Mouse (Mus musculus) neural tube, embryonic 15.5 days (tissue): ENCODE data around the gene Hbb-y. TPM values are rescaled to one million over a fixed set of nuclear protein-coding genes. Genes with fewer than 3 reads are reported as not detected.
"Not testable (repeated sequence)": the region's sequence is repeated elsewhere in the genome, so short reads cannot be mapped to it uniquely, and the experiment has no call there.

Experiments used
- ATAC-seq: fragments of 200-750 bp; cut with Nextera tagmentation; 2 replicates; pipeline ENCODE4 v1.8.0; 2017; ENCODE audit warnings: mild to moderate bottlenecking, moderate TSS enrichment, moderate library complexity; ENCODE audit not compliant: low FRiP score
- H3K27ac ChIP-seq: fragments of 300-500 bp; sonication (generic); replicated peaks from 2 replicates; pipeline ENCODE4 v1.5.1; 2015; ENCODE audit warnings: mild to moderate bottlenecking, inconsistent platforms
- H3K27me3 ChIP-seq: fragments of 300-500 bp; sonication (generic); replicated peaks from 2 replicates; pipeline ENCODE4 v1.6.1; 2015; ENCODE audit warnings: inconsistent platforms
- H3K36me3 ChIP-seq: fragments of 300-500 bp; sonication (generic); 2 replicates; pipeline ENCODE4 v1.6.1; 2015; ENCODE audit warnings: inconsistent platforms
- H3K4me1 ChIP-seq: fragments of 300-500 bp; sonication (generic); 2 replicates; pipeline ENCODE4 v1.6.1; 2015; ENCODE audit warnings: inconsistent platforms
- H3K4me2 ChIP-seq: fragments of 300-500 bp; sonication (generic); 2 replicates; pipeline ENCODE4 v1.6.1; 2015; ENCODE audit warnings: inconsistent platforms, mild to moderate bottlenecking, moderate library complexity
- H3K4me3 ChIP-seq: fragments of 300-500 bp; sonication (generic); replicated peaks from 2 replicates; pipeline ENCODE4 v1.5.1; 2015; ENCODE audit warnings: mild to moderate bottlenecking, inconsistent platforms
- H3K9ac ChIP-seq: fragments of 300-500 bp; sonication (generic); replicated peaks from 2 replicates; pipeline ENCODE4 v1.6.1; 2015; ENCODE audit warnings: mild to moderate bottlenecking, inconsistent platforms
- H3K9me3 ChIP-seq: fragments of 300-500 bp; sonication (generic); replicated peaks from 2 replicates; pipeline ENCODE4 v1.6.1; 2016; ENCODE audit warnings: inconsistent platforms
- WGBS: fragments of 180-500 bp; shearing (Covaris S2); methylation state at CpG from one replicate; pipeline ENCODE4 v1.1.7; 2015; ENCODE audit warnings: mixed read lengths; 5-methylcytosine and 5-hydroxymethylcytosine counted together
- polyA plus RNA-seq: library from polyadenylated mRNA; unstranded; fragments of >200 nt; fragmentation: Nextera tagmentation; extraction: Ambion mirVana; gene quantifications from 2 replicates; pipeline ENCODE4 v1.2.1, GENCODE M21; 2015

The Hbb-y gene
- polyA plus RNA-seq, 1 experiment from 2014 or later = 250 TPM

GRCm38 (mm10) chr7:103844525-103845325 lies 8.3 kb downstream of the Hbb-y start:
- no peaks in the 10 kb centered on the region for H3K36me3 ChIP-seq
- WGBS = 63% methylated on average over 2 of the region's 2 CpGs
- H3K27ac ChIP-seq = no peak overlapping the region
- no peak overlapping the region for H3K4me2 ChIP-seq
- H3K9me3 ChIP-seq = no peaks in the 10 kb centered on the region
- no peak overlapping the region for H3K4me3 ChIP-seq
- H3K9ac ChIP-seq = no peak overlapping the region
- H3K4me1 ChIP-seq = no peaks in the 10 kb centered on the region
- H3K27me3 ChIP-seq = no peaks in the 10 kb centered on the region
- no peak for ATAC-seq

- Histone ChIP-seq H3K4me2 (no peak within 1 kb of the TSS), H3K4me1 (no peaks in the 10 kb centered on the region), H3K4me3 (no peak within 1 kb of the TSS), H3K27ac (no peak within 1 kb of the TSS), H3K27me3 (no peaks in the 10 kb centered on the region), H3K9ac (no peak within 1 kb of the TSS), H3K9me3 (no peaks in the 10 kb centered on the region), H3K36me3 (no peaks in the 10 kb centered on the region)
- no peak for ATAC-seq
- WGBS = 87% methylated on average over 2 of the region's 2 CpGs
These were observed 10.0 kb downstream of the Hbb-y start, which contains the start of gene Hbb-bh1 for GRCm38 (mm10) chr7:103843034-103843433. TSS of gene Hbb-bh1 (minus strand) at chr7:103843164.

- Histone ChIP-seq H3K36me3 (no peaks in the 10 kb centered on the region), H3K27ac (no peak within 1 kb of the TSS), H3K9ac (no peak within 1 kb of the TSS), H3K4me2 (no peak within 1 kb of the TSS), H3K27me3 (no peaks in the 10 kb centered on the region), H3K4me3 (no peak within 1 kb of the TSS), H3K9me3 (no peaks in the 10 kb centered on the region), H3K4me1 (no peaks in the 10 kb centered on the region)
- 68% methylated on average over 3 of the region's 3 CpGs for WGBS
- ATAC-seq = no peak
These were observed 12.7 kb downstream of the Hbb-y start, which contains the start of gene Hbb-bh2 for GRCm38 (mm10) chr7:103840268-103840667. TSS of gene Hbb-bh2 (minus strand) at chr7:103840520.

GRCm38 (mm10) chr7:103827808-103828207 lies 25.2 kb downstream of the Hbb-y start, which contains the start of gene Hbb-bs:
TSS of gene Hbb-bs (minus strand) at chr7:103828096.
- Histone ChIP-seq H3K27me3 (no peaks in the 10 kb centered on the region), H3K4me1 (no peaks in the 10 kb centered on the region), H3K27ac (no peak within 1 kb of the TSS), H3K36me3 (no peaks in the 10 kb centered on the region), H3K4me3 (no peak within 1 kb of the TSS), H3K9ac (no peak within 1 kb of the TSS), H3K4me2 (no peak within 1 kb of the TSS), H3K9me3 (no peaks in the 10 kb centered on the region)
- WGBS = 94% methylated on average over 4 of the region's 4 CpGs
- ATAC-seq = no peak

- H3K4me2 ChIP-seq, H3K27me3 ChIP-seq, H3K27ac ChIP-seq, H3K4me1 ChIP-seq, H3K36me3 ChIP-seq, H3K9ac ChIP-seq, H3K4me3 ChIP-seq, H3K9me3 ChIP-seq, ATAC-seq: not testable (repeated sequence)
- WGBS = no CpG with 5 or more reads among the region's 2 CpGs
These were observed 25.9 kb downstream of the Hbb-y start for GRCm38 (mm10) chr7:103827139-103827538.

- 72% methylated on average over 3 of the region's 3 CpGs for WGBS
- H3K9ac ChIP-seq = no peak overlapping the region
- H3K4me1 ChIP-seq = no peaks in the 10 kb centered on the region
- no peak overlapping the region for H3K4me3 ChIP-seq
- no peaks in the 10 kb centered on the region for H3K9me3 ChIP-seq
- no peaks in the 10 kb centered on the region for H3K27me3 ChIP-seq
- no peak overlapping the region for H3K4me2 ChIP-seq
- no peaks in the 10 kb centered on the region for H3K36me3 ChIP-seq
- no peak overlapping the region for H3K27ac ChIP-seq
- no peak for ATAC-seq
These were observed 26.6 kb downstream of the Hbb-y start for GRCm38 (mm10) chr7:103826255-103826887.

- no peaks in the 10 kb centered on the region for H3K4me1 ChIP-seq
- H3K4me2 ChIP-seq = no peak overlapping the region
- no peak overlapping the region for H3K9ac ChIP-seq
- H3K27ac ChIP-seq = no peak overlapping the region
- H3K27me3 ChIP-seq = no peaks in the 10 kb centered on the region
- ATAC-seq = no peak
- no peak overlapping the region for H3K4me3 ChIP-seq
- H3K9me3 ChIP-seq = no peaks in the 10 kb centered on the region
- H3K36me3 ChIP-seq = no peaks in the 10 kb centered on the region
- WGBS = 89% methylated on average over 3 of the region's 3 CpGs
These were observed 27.3 kb downstream of the Hbb-y start for GRCm38 (mm10) chr7:103825536-103826254.

GRCm38 (mm10) chr7:103824597-103824996 lies 28.4 kb downstream of the Hbb-y start:
- Histone ChIP-seq H3K36me3 (no peaks in the 10 kb centered on the region), H3K4me2 (no peak overlapping the region), H3K4me3 (no peak overlapping the region), H3K9ac (no peak overlapping the region), H3K4me1 (no peaks in the 10 kb centered on the region), H3K9me3 (no peaks in the 10 kb centered on the region), H3K27me3 (no peaks in the 10 kb centered on the region), H3K27ac (no peak overlapping the region)
- 85% methylated on average over 2 of the region's 2 CpGs for WGBS
- no peak for ATAC-seq

GRCm38 (mm10) chr7:103815085-103815484 lies 37.9 kb downstream of the Hbb-y start:
- H3K9me3 ChIP-seq, H3K9ac ChIP-seq, H3K36me3 ChIP-seq, H3K4me1 ChIP-seq, H3K27me3 ChIP-seq, ATAC-seq, H3K27ac ChIP-seq, H3K4me3 ChIP-seq, H3K4me2 ChIP-seq: not testable (repeated sequence)
- WGBS = 82% methylated on average over 1 of the region's 2 CpGs

GRCm38 (mm10) chr7:103813766-103814165 lies 39.2 kb downstream of the Hbb-y start, which contains the start of gene Hbb-bt:
TSS of gene Hbb-bt (minus strand) at chr7:103813996.
- WGBS = 93% methylated on average over 3 of the region's 3 CpGs
- no peak; the same call in 1 of the 2 replicates for ATAC-seq
- Histone ChIP-seq H3K4me2 (no peak within 1 kb of the TSS), H3K9me3 (no peaks in the 10 kb centered on the region), H3K9ac (no peak within 1 kb of the TSS), H3K27me3 (no peaks in the 10 kb centered on the region), H3K36me3 (no peaks in the 10 kb centered on the region), H3K27ac (no peak within 1 kb of the TSS), H3K4me1 (no peaks in the 10 kb centered on the region), H3K4me3 (no peak within 1 kb of the TSS)

GRCm38 (mm10) chr7:103813152-103813551 lies 39.9 kb downstream of the Hbb-y start:
- not testable (repeated sequence) for H3K9ac ChIP-seq, H3K27ac ChIP-seq, H3K4me3 ChIP-seq, H3K4me1 ChIP-seq, H3K4me2 ChIP-seq, H3K27me3 ChIP-seq, H3K36me3 ChIP-seq, ATAC-seq, H3K9me3 ChIP-seq
- no CpG with 5 or more reads among the region's 3 CpGs for WGBS
